Mouse (Mus musculus) naive thymus-derived CD4-positive, alpha-beta T cell, adult 2 months (primary cell): ENCODE measurements around the gene Stfa2l1.
"Not testable (repeated sequence)": the region's sequence is repeated elsewhere in the genome, so short reads cannot be mapped to it uniquely, and the experiment has no call there.

Experiments used
- DNase-seq: peaks from one replicate; pipeline ENCODE4 v3.0.0-alpha.2; 2011; ENCODE audit warnings: low read depth

Gene Stfa2l1

DNA sequence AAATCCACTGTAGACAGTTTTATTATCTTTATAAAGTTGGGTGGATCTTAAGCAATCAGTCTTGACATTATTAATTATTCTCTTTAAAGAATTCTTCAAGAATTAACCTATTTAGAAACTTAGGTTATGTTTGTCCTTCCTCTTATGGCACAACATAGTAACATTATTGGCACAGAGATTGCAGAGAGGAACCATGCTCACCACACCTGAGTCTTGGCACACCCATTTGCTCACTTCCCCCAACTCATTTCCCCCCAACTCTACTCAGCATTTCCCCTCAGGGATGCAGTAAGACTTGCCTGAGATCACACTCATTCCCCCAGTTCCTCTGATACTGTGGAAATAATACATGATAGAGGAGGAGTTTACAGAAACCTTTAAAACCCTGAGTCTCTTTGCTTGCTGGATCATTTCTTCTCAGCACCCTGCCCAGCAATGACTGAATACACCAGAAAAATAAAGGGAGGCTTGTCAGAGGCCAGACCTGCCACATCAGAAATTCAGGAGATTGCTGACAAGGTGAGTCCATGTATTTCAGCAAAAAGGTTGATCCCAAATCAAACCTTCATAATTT, at the start of gene Stfa2l1:
Gene Stfa2l1, plus strand, starts transcription at position 410 of the 574 bp plus-strand sequence.
- no peak for DNase-seq

DNA sequence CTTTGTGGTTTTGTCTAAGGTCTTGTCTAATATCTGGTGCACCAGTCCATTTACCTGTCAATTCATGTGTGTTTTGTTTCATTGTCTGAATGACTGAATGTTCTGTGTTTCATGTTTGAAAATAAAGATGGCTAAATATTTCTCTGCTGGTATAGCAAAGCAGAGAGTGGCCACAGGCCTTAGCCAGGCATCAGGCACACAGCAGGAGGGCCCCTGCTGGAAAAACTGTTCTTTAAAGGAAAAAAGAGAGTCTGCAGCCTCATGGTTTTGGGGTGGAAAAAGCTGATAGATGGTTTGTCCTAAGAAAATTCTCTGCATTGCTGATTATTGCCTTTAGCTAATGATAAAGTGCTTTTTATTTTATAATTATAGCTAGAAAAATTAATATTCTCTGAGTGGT, 45.1 kb upstream of the Stfa2l1 start:
- DNase-seq, result not testable (repeated sequence)

DNA sequence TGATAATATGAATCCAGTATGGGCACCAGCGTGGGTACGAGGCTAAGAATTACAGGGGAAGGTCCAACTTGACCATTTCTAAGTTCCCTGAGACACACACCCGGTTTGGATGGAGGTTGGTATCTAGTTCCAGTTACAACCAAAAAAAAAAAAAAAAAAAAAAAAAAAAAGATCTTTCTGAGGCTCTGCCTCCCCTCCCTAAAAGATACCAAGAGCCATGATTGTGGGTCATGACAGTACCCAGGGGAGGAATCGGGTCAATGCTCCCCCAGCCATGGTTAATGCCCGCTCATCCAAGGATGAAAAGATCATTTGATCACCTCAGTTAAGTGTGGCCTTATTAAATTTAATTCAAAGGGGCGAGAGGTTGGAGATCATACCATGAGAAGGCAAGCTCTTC, 40.9 kb upstream of the Stfa2l1 start:
- DNase-seq, result not testable (repeated sequence)

DNA sequence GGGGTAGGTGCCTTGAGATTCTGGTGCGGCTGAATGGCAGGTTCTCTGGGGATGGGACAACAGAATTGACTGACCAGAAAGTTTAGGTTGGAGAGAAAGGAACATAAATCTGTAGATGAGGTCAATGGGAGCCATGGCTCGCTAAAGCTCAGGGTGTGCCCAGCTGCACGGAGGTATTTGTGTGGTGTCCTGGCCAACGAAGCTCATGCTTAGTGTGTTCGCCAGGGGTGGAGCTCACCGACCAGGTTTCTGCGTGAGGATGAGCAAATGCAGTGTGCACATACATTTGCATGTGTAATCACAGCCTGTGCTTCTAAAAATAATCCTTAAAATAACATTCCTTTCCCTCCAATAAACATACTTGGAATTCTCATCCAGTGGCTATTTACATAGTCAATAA, 28.5 kb upstream of the Stfa2l1 start:
- no peak for DNase-seq

DNA sequence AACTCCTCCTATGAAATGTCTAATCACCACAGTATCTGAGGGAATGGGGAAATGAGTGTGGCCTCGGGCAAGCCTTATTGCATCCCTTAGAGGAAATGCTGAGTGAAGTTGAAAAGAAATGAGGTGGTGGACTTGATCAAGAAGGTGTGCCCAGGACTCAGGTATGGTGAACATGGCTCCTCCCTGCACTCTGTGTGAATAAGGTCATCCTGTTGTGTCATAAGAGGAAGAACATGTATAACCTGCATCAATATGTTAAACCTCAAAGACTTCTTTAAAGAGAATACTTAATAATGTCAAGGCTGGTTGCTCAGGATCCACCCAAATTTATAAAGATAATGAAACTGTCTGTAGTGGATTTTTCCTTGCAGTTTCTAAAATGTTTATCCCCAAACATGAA, 25.5 kb upstream of the Stfa2l1 start, which contains the start of gene Csta1:
Gene Csta1, minus strand, starts transcription at position 101 of the 400 bp plus-strand sequence.
- DNase-seq, result no peak

DNA sequence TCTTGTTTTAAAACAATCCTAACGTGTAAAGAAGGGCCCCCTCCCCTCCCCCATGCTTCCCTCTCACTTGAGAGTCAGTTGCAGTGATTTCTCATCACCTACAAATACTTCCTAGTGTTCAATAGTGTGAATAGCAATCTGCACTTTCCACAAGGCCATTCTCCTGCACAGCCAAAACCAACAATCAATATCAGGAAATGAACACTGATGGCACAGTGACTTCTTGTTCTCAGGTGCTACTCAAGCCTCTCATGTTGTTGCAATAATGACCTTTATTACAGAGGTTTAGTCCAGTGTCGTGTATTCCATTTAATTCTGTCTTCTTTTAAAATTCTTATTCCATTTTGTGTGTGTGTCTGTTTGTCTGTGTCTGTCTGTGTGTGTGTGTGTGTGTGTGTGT, 18.4 kb upstream of the Stfa2l1 start:
- no peak for DNase-seq

DNA sequence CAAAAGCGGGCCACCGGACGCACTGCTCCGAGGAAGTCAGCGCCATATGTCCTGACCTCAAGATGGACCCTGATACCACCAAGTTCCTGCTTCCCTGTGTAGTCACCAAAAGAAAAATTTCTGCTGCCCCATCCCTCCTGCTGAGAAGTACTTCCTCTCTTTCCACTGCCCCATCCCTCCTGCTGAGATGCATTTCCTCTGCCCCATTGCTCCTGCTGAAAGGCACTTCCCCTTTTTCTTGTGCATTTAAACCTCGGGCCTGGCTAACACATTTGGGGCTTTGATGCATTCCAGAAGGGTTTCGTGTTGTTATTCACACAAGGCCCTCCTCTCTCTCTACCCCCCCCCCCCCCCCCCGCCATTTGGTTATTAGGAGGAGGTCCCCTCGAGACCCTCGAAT, 11.2 kb downstream of the Stfa2l1 start:
- DNase-seq, result not testable (repeated sequence)

DNA sequence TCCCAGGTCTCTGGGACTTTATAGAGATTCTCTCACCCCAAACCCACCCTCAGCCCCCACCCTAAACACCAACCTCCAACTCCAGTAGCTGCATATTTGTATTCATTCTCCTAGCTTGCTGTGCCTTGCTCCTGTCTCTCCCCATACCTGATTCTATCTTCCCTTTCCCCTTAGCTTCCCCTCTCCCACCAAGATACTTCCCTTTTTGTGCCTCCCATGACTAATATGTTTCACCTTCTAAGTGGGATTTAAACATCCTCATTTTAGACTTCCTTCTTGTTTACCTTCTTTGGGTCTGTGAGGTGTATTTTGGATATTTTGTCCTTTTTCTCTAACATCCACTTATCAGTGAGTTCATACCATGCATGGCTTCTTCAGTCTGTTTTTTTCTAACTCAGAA, 19.5 kb downstream of the Stfa2l1 start:
- DNase-seq, result no peak

DNA sequence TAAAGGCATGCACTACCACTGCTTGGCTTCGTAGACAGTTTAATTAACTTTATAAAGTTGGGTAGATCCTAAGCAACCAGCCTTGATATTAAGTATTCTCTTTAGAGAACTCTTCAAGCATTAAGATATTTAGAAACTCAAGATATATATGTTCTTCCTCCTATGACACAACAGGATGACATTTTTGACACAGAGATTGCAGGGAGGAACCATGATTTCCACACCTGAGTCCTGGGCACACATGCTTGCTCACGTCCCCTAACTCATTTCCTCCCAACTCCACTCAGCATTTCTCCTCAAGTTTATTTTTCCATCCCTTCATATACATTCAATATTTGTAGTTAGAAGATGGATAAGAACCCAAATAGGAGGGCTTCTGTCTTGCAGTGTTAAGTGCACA, 23.3 kb downstream of the Stfa2l1 start:
- no peak for DNase-seq

DNA sequence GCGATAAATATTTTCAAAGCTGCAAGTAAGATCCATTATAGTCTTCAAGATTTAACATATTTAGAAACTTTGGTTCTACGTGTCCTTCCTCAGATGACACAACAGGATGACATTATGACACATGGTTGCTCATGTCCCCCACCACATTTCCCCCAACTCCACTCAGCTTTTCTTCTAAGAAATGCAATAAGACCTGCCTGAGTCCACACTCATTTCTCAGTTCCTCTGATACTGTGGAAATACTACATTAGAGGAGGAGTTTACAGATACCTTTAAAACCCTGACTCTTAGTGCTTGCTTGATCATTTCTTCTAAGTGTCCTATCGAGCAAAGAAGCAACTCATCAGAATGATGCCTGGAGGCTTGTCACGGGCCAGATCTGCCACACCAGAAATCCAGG, 27.3 kb downstream of the Stfa2l1 start, which contains the start of gene Gm5483:
Gene Gm5483, plus strand, starts transcription at position 301 of the 400 bp plus-strand sequence.
- DNase-seq, result not testable (repeated sequence)

DNA sequence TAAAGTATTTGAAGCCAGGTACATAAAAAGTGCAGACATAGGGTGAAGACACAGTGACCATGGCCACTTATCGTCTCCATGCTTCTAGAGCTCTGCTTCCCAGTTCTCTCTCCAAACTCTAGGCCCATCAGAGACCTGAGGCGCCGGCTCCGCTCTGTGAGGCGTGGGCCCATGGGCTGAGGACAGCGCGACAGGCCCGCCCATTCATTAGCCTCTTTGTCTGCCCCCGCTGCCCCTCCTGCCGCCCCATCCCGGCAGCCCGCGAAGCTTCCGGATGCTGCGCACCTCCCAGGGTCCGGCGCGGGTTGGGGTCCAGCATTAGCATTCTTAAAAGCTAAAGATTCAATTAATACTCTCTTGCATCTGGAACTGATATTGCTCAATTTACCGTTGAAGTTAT, 42.6 kb downstream of the Stfa2l1 start:
- DNase-seq, result no peak

DNA sequence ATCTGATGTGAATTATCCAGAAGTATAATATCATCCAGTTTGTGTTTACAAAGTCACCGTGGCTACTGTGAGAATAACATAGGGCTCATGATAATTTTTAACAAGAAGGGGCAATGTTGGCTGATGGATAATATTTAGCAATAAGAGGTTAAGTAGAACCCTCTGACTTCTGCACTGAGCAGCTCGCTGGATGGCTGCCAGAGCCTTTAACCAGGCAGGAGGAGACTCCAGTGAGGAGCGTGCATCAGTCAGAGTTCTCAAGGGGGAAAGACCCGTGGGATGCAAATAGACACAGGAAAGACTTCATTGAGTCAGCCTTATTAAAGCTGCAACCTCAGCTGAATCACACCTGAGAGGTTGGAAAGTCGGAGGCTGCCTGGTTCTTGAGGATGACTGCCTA, 47.2 kb downstream of the Stfa2l1 start:
- DNase-seq, result no peak

DNA sequence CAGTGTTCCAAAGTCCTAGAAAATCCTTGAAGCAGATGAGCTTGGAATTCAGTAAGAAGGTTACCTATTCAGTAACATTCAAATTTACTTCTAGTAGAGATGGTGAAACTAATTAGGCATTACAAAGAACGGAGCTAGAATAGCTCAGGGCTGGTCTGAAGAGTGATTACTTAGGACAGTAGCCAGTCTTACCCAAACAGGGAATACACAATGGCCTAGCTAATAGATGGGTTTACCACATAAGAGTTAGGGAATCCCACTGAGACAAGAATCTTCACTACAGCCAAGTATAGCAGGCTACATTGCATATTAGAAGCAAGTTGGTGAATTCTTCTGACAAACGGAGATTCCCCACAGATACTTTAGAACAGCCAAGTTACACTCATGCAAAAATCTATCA, 49.1 kb downstream of the Stfa2l1 start:
- DNase-seq, result not testable (repeated sequence)

DNA sequence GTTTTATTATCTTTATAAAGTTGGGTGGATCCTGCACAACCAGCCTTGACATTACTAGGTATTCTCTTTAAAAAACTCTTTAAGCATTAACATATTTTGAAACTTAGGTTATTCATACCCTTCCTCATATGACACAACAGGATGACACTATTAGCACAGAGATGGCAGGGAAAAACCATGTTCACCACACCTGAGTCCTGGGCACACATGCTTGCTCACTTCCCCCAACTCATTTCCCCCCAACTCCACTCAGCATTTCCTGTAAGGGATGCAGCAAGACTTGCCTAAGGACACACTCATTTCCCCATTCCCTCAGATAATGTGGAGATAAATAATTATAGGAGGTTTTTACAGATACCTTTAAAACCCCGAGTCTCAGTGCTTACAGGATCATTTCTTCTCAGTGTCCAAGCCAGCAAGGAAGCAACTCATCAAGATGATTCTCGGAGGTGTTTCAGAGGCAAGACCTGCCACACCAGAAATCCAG, 53.4 kb downstream of the Stfa2l1 start, which contains the start of gene Gm5416:
Gene Gm5416, plus strand, starts transcription at position 437 of the 487 bp plus-strand sequence.
- DNase-seq, result no peak
